Mouse (Mus musculus): ENCODE results near the gene Pabpn1. TPM values are rescaled to one million over a fixed set of nuclear protein-coding genes. Genes with fewer than 3 reads are reported as not detected.

Gene Pabpn1
- polyA plus RNA-seq, 1 experiment from 2014 or later = 111 TPM

GRCm38 (mm10) chr14:54926401-54927158 lies 34.3 kb downstream of the Pabpn1 start:
- peak overlapping the region; percentile 89 for H3K4me2 ChIP-seq
- peak overlapping the region; percentile 60 for H3K9ac ChIP-seq
- H3K27me3 ChIP-seq (replicated peaks) = no peaks in the 10 kb centered on the region
- peak overlapping the region; percentile 99 for H3K27ac ChIP-seq
- under 1% methylated on average over 55 of the region's 58 CpGs for WGBS
- H3K4me1 ChIP-seq = peaks cover 27% of the 10 kb centered on the region; the same call in 1 of the 2 replicates
- H3K9me3 ChIP-seq = no peaks in the 10 kb centered on the region
- ATAC-seq (ENCODE audit: insufficient read depth, low FRiP score, low read depth) = peak; percentile 82
- H3K4me3 ChIP-seq (replicated peaks) = peak overlapping the region; percentile 56
- no peaks in the 10 kb centered on the region for H3K36me3 ChIP-seq

- no peak for ATAC-seq (ENCODE audit: insufficient read depth, low FRiP score, low read depth)
Measured at GRCm38 (mm10) chr14:54927296-54927695, 35.0 kb downstream of the Pabpn1 start.

GRCm38 (mm10) chr14:54929801-54930200 lies 37.5 kb downstream of the Pabpn1 start:
- no peak overlapping the region for H3K27ac ChIP-seq
- H3K4me1 ChIP-seq = peaks cover 24% of the 10 kb centered on the region; the same call in 1 of the 2 replicates
- no peaks in the 10 kb centered on the region for H3K36me3 ChIP-seq
- no peak for ATAC-seq (ENCODE audit: insufficient read depth, low FRiP score, low read depth)
- no peaks in the 10 kb centered on the region for H3K27me3 ChIP-seq (replicated peaks)
- WGBS = 55% methylated on average over 5 of the region's 5 CpGs
- no peaks in the 10 kb centered on the region for H3K9me3 ChIP-seq
- no peak overlapping the region for H3K4me2 ChIP-seq
- no peak overlapping the region for H3K9ac ChIP-seq
- no peak overlapping the region for H3K4me3 ChIP-seq (replicated peaks)

More at GRCm38 (mm10) chr14:54927296-54927695, 35.0 kb downstream of the Pabpn1 start:
- Histone ChIP-seq H3K36me3 (no peaks in the 10 kb centered on the region), H3K4me3 (replicated peaks) (peak overlapping the region; percentile 56), H3K27me3 (replicated peaks) (no peaks in the 10 kb centered on the region), H3K27ac (peak overlapping the region; percentile 99), H3K9me3 (no peaks in the 10 kb centered on the region), H3K4me2 (peak overlapping the region; percentile 89), H3K4me1 (peaks cover 27% of the 10 kb centered on the region; the same call in 1 of the 2 replicates), H3K9ac (peak overlapping the region; percentile 60; the same call in 1 of the 2 replicates)
- WGBS = 13% methylated on average over 7 of the region's 7 CpGs

- Histone ChIP-seq H3K4me3 (replicated peaks) (no peak overlapping the region), H3K36me3 (no peaks in the 10 kb centered on the region), H3K4me1 (peaks cover 23% of the 10 kb centered on the region; the same call in 1 of the 2 replicates), H3K27ac (no peak overlapping the region), H3K27me3 (replicated peaks) (no peaks in the 10 kb centered on the region), H3K9ac (no peak overlapping the region), H3K9me3 (no peaks in the 10 kb centered on the region), H3K4me2 (no peak overlapping the region)
- 11% methylated on average over 2 of the region's 2 CpGs for WGBS
- ATAC-seq (ENCODE audit: insufficient read depth, low FRiP score, low read depth) = no peak
Measured at GRCm38 (mm10) chr14:54930431-54930830, 38.1 kb downstream of the Pabpn1 start.

- WGBS = 28% methylated on average over 6 of the region's 6 CpGs
- peak; percentile 19; the same call in 1 of the 2 replicates for ATAC-seq (ENCODE audit: insufficient read depth, low FRiP score, low read depth)
- Histone ChIP-seq H3K4me2 (0 out of 2 replicates have a peak within 1 kb of the TSS, but pooled peaks have one; percentile 6), H3K36me3 (no peaks in the 10 kb centered on the region), H3K4me3 (replicated peaks) (no peak within 1 kb of the TSS), H3K4me1 (peaks cover 7% of the 10 kb centered on the region; the same call in 1 of the 2 replicates), H3K9me3 (no peaks in the 10 kb centered on the region), H3K27me3 (replicated peaks) (no peaks in the 10 kb centered on the region), H3K9ac (no peak within 1 kb of the TSS), H3K27ac (no peak within 1 kb of the TSS)
Measured at GRCm38 (mm10) chr14:54932645-54933150, 40.4 kb downstream of the Pabpn1 start, which contains the start of gene Il25. Il25 (plus strand) TSS chr14:54932695.

GRCm38 (mm10) chr14:54935904-54936830 lies 43.9 kb downstream of the Pabpn1 start, which contains the start of gene Cmtm5:
Cmtm5 (plus strand) TSS chr14:54936261.
- Histone ChIP-seq H3K27me3 (replicated peaks) (no peaks in the 10 kb centered on the region), H3K36me3 (no peaks in the 10 kb centered on the region), H3K9me3 (no peaks in the 10 kb centered on the region), H3K4me2 (no peak within 1 kb of the TSS), H3K4me1 (peaks cover 7% of the 10 kb centered on the region; the same call in 1 of the 2 replicates), H3K27ac (peak within 1 kb of the TSS; percentile 40; the same call in 1 of the 2 replicates), H3K4me3 (replicated peaks) (no peak within 1 kb of the TSS), H3K9ac (no peak within 1 kb of the TSS)
- 30% methylated on average over 8 of the region's 8 CpGs for WGBS
- 0 out of 2 replicates have a peak, but pooled peaks have one; percentile 16 for ATAC-seq (ENCODE audit: insufficient read depth, low FRiP score, low read depth)

- Histone ChIP-seq H3K27ac (peak overlapping the region; percentile 40; the same call in 1 of the 2 replicates), H3K4me1 (peaks cover 7% of the 10 kb centered on the region; the same call in 1 of the 2 replicates), H3K36me3 (no peaks in the 10 kb centered on the region), H3K9me3 (no peaks in the 10 kb centered on the region), H3K4me3 (replicated peaks) (no peak overlapping the region), H3K27me3 (replicated peaks) (no peaks in the 10 kb centered on the region), H3K9ac (no peak overlapping the region), H3K4me2 (no peak overlapping the region)
- no peak for ATAC-seq (ENCODE audit: insufficient read depth, low FRiP score, low read depth)
- 44% methylated on average over 6 of the region's 6 CpGs for WGBS
Measured at GRCm38 (mm10) chr14:54936831-54937160, 44.5 kb downstream of the Pabpn1 start.

GRCm38 (mm10) chr14:54937361-54938182 lies 45.3 kb downstream of the Pabpn1 start:
- no peak for ATAC-seq (ENCODE audit: insufficient read depth, low FRiP score, low read depth)
- H3K4me3 ChIP-seq (replicated peaks) = no peak overlapping the region
- H3K27me3 ChIP-seq (replicated peaks) = no peaks in the 10 kb centered on the region
- no peaks in the 10 kb centered on the region for H3K9me3 ChIP-seq
- no peaks in the 10 kb centered on the region for H3K36me3 ChIP-seq
- no peak overlapping the region for H3K4me2 ChIP-seq
- 86% methylated on average over 16 of the region's 16 CpGs for WGBS
- peaks cover 7% of the 10 kb centered on the region; the same call in 1 of the 2 replicates for H3K4me1 ChIP-seq
- no peak overlapping the region for H3K27ac ChIP-seq
- H3K9ac ChIP-seq = no peak overlapping the region

- no peaks in the 10 kb centered on the region for H3K9me3 ChIP-seq
- H3K9ac ChIP-seq = no peak overlapping the region
- no peaks in the 10 kb centered on the region for H3K27me3 ChIP-seq (replicated peaks)
- no peak for ATAC-seq (ENCODE audit: insufficient read depth, low FRiP score, low read depth)
- no peaks in the 10 kb centered on the region for H3K36me3 ChIP-seq
- no peak overlapping the region for H3K4me2 ChIP-seq
- H3K4me1 ChIP-seq = 0 out of 2 replicates have a peak, but pooled peaks cover 3% of the 10 kb centered on the region
- WGBS = 77% methylated on average over 15 of the region's 15 CpGs
- no peak overlapping the region for H3K27ac ChIP-seq
- no peak overlapping the region for H3K4me3 ChIP-seq (replicated peaks)
Measured at GRCm38 (mm10) chr14:54938431-54939219, 46.3 kb downstream of the Pabpn1 start.

- H3K27ac ChIP-seq = no peak overlapping the region
- no peak overlapping the region for H3K4me2 ChIP-seq
- H3K4me3 ChIP-seq (replicated peaks) = no peak overlapping the region
- H3K4me1 ChIP-seq = 0 out of 2 replicates have a peak, but pooled peaks cover 3% of the 10 kb centered on the region
- H3K27me3 ChIP-seq (replicated peaks) = no peaks in the 10 kb centered on the region
- H3K9ac ChIP-seq = no peak overlapping the region
- ATAC-seq (ENCODE audit: insufficient read depth, low FRiP score, low read depth) = peak; percentile 56; the same call in 1 of the 2 replicates
- no peaks in the 10 kb centered on the region for H3K9me3 ChIP-seq
- 53% methylated on average over 12 of the region's 12 CpGs for WGBS
- no peaks in the 10 kb centered on the region for H3K36me3 ChIP-seq
Measured at GRCm38 (mm10) chr14:54939434-54940175, 47.3 kb downstream of the Pabpn1 start.

Measured in stomach, embryonic 15.5 days (tissue).